Mouse (Mus musculus): Measurements from ENCODE around the gene Map4k2.

Gene Map4k2

GRCm38 (mm10) chr19:6315573-6315972 lies 25.4 kb upstream of the Map4k2 start:
- no peak for DNase-seq (ENCODE audit: low spot score in 2 of 2)

DNA sequence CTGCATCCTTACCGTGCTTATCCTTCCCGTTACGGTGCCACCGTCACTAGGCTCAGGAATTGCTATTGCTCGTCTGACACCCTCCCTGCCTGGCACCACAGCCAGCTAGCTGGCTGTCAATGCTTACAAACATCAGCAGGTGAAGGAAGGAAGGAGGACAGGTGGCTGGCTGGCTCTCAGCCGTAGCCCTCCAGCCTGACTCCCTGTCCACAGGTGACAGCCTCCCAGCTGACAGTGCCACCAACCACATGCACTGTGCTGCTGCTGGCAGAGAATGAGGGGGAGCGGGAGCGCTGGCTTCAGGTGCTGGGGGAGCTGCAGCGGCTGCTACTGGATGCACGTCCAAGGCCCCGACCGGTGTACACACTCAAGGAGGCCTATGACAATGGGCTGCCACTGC lies 22.8 kb upstream of the Map4k2 start:
- no peak for DNase-seq (ENCODE audit: low spot score in 2 of 2)

DNA sequence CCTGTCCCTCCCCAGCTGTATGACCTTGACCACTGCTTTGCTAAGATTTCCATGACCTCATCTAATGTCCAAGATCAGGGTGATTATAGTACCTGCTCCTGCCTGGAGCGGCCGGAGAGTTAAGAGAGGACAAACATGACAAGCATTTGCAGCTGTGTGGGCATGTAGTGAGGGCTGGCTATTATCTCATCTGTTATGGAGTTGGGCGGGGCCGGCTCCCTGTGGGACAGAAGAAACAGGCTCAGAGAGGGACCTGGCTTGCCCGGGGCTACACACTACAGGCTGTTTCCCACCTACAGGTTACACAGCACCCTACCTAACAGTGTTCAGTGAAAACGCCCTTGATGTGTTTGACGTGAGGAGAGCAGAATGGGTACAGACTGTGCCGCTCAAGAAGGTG lies 19.6 kb upstream of the Map4k2 start:
- DNase-seq (ENCODE audit: low spot score in 2 of 2), result no peak

DNA sequence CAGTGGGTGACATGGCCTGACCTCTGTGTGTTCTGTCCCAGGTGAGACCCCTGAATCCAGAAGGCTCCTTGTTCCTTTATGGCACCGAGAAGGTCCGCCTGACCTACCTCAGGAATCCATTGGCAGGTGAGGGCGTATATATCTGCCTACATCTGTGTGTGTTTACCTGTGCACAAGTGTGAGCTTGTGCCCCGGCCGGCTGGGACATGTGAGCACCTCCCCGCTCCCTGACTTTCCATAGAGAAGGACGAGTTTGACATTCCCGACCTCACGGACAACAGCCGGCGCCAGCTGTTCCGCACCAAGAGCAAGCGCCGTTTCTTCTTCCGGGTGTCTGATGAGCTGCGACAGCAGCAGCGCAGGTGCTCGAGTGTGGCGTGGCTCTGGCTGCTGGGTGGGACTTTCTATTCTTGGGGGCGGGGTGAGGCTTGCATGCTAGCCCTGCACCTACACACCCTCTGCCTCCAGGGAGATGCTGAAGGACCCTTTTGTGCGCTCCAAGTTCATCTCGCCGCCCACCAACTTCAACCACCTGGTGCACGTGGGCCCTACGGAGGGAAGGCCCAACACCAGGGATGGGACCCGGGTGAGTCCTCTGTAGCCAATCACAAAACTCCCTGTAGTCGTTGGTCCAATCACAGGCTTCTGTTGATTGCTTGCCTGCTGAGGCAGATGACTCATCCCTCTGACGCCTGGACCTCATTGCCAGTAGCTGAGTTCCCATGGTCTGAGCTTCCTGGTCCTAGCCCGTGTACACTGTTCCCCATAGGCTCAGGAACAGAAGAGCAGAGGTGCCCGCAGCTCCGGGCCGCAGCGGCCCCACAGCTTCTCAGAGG lies 18.9 kb upstream of the Map4k2 start:
- DNase-seq (ENCODE audit: low spot score in 2 of 2), result no peak

DNA sequence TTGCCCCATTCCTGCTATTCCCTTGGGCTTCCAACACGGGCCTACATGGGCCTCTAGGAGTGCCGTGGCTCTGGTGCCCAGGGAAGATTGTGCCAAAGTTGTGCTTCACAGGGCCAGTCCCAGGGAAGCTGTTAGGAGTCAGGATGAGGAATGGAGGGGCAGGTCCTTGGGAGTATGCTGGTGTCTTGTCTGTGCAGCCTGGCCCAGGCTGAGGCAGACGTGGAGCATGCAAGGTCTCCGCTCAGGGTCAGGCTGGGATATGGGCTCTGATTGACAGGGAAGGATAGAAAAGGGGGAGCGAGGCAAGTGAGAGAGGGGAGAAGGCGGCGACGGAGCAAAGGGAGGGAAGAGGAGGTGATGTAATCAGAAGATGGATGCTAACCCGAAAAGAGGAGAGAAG lies 16.2 kb upstream of the Map4k2 start:
- no peak for DNase-seq (ENCODE audit: low spot score in 2 of 2)

GRCm38 (mm10) chr19:6331178-6331577 lies 9.8 kb upstream of the Map4k2 start:
- no peak for DNase-seq (ENCODE audit: low spot score in 2 of 2)

DNA sequence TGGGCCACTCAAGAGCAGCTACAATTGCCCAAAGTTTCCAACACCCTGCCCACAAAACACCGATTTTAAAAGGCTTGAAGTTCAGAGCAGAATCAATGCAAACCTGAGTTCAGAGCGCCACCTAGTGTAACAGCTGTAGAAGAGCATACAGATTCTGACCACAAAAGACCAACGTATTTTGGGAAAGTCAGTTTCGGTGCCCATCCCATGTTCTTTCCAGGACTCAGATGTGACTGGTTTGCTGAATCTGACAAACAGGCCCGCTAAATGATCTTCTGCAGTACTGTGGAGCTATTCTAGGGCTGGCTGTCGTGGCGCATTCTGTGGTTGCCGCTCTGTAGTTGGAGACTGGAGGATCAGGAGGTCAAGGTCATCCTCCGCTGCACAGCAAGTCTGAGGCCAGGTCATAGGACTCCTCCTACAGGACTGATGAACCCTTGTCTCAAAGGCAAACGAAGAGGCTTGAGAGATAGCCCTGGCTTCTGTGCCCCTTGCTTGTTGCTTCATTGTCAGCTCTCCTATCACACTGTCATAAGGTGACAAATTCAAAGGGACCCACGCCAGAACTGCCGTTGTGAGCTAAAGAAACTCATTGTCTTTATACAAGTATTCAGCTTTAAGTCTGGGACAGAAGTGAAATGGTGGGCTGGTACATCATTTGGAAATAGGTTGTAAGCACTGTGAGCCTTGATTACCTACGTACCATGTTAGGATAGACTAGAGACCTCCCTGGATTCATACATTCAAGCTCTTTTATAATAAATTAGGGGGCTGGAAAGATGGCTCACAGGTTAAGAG lies 9.0 kb upstream of the Map4k2 start:
- peak; percentile 54 to 76 for DNase-seq (ENCODE audit: low spot score in 2 of 2)

DNA sequence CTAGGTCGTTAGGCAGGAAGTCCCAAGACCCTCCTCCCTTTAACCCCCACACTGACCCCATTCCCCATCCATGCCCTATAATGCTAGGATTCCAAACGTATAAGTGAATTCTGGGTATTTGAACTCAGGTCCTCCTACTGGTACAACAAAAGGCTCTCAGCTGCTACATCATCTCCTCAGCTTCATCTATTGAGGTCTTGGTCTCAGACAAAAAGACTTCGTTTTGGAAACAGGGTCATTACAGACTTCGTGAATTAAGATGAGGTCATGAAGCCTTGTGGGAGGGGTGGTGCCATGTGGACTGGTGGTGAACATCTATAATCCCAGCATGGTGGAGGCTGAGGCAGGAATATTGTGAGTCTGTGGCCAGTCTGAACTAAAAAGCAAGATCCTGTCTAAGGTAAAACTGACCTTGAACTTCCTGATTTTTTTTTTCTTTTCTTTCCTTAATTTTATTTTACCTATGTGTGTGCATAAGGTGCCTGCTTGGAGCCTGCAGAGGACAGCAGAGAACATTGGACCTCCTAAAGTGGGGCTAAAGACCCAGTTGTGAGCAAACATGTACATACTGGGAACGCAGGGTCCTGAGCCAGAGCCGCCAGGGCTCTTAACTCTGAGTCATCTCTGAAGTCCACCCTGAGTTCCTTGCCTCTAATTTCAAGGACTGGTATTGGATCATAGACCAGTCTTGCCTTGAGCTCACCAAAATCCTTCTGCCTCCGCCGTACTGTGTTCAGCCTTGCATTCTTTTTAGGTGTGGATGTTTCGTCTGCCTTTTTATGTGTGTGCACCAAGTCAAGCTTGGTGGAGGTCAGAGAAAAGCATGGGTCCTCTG lies 7.0 kb upstream of the Map4k2 start:
- no peak for DNase-seq (ENCODE audit: low spot score in 2 of 2)

DNA sequence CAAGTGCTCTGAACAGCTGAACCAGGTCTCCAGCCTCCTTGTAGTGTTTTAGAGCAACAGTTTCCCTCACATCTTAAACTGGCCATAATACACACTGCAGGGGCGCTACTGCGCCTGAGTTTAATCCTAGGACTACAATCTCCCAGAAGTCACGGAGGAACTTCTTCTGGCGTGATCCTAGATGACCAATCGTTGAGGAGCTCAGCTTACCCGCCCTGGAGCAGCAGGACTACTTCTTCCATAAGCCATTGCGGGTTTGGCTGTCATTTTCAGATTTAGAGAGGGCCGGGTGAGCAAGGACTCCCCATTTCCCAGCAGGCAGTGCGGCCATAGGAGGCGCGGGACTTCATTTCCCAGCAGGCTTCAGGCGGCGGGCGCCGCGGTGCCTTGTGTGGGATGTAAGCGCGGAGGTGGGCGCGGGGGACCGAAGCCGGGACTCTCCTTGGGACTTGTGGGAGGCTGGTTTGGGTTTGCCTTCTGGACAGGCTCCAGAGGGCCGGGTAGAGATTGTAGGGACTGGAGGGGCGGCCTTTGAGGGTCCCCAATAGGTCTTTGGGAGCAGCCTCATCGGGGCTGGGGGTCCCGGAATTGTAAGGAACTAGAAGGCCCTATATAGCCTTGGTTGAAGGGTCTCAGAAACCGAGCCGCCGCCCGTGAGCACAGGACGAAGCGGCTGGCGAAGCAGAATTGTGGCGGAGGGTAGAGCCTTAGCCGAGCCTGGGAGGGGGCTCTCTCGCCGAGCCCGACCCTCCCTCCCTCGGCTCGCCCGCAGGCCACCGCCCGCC lies 6.1 kb upstream of the Map4k2 start, which contains the start of gene Men1:
Men1 (plus strand) TSS at position 307 of the 785 bp plus-strand sequence.
- peak; percentile 80 to 94 for DNase-seq (ENCODE audit: low spot score in 2 of 2)

GRCm38 (mm10) chr19:6335458-6335827 lies 5.5 kb upstream of the Map4k2 start:
- DNase-seq (ENCODE audit: low spot score in 2 of 2), result peak; percentile 53 to 57

DNA sequence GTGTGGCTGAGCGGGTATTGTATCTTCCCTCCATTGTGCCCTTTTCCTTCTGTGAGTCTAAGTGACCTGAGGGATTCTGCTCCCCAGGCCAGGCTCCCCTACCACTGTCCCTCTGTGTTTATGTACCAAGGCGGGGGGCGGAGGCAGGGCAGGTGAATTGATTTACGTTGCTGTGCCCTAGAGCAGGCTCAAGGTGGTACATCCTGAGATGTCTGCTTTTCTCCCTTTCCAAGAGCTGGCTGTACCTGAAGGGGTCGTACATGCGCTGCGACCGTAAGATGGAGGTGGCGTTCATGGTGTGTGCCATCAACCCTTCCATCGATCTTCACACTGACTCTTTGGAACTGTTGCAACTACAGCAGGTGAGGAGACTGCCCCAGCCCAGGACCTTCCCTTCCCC lies 4.0 kb upstream of the Map4k2 start:
- no peak for DNase-seq (ENCODE audit: low spot score in 2 of 2)

GRCm38 (mm10) chr19:6338171-6338570 lies 2.8 kb upstream of the Map4k2 start:
- DNase-seq (ENCODE audit: low spot score in 2 of 2), result no peak

- no peak for DNase-seq (ENCODE audit: low spot score in 2 of 2)
Measured at GRCm38 (mm10) chr19:6338716-6339115, 2.2 kb upstream of the Map4k2 start.

DNA sequence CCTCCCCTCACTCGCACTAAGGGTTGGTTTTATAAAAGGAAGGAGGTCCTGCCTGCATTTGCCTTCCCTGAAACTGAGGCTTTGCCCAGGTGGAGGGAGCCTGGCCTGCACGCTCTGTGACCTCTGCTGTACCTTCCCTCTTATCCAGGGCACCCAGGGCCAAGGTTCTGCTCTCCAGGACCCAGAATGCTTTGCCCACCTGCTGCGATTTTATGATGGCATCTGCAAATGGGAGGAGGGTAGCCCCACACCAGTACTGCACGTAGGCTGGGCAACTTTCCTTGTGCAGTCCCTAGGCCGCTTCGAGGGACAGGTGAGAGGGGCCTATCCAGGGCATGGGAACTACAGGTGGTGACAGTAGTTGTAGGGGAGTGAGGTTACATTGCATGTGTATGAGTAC lies 1.7 kb upstream of the Map4k2 start:
- no peak for DNase-seq (ENCODE audit: low spot score in 2 of 2)

DNA sequence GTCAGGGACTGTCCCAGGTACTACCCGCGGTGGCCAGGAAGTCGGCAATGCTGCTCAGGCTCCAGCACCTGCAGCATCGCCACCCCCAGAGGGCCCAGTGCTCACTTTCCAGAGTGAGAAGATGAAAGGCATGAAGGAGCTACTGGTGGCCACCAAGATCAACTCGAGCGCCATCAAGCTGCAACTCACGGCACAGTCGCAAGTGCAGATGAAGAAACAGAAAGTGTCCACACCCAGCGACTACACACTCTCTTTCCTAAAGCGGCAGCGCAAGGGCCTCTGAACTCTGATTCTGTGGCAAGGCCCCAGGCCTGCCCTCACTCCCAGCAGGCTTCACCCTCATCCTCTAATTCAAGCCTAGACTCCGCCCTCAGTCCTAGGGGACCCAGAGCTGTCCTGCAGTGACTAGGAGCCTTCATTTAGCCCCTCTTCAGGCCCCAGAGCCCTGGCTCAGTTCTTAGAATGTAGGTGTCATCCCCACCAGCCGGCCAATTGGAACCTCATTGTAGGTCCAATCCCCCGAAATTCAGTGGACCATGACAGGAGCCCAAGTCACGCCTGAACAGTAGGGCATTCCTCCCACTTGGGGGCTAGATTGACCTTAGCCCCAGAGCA lies 938 bp upstream of the Map4k2 start:
- DNase-seq (ENCODE audit: low spot score in 2 of 2), result peak; percentile 67 to 88

DNA sequence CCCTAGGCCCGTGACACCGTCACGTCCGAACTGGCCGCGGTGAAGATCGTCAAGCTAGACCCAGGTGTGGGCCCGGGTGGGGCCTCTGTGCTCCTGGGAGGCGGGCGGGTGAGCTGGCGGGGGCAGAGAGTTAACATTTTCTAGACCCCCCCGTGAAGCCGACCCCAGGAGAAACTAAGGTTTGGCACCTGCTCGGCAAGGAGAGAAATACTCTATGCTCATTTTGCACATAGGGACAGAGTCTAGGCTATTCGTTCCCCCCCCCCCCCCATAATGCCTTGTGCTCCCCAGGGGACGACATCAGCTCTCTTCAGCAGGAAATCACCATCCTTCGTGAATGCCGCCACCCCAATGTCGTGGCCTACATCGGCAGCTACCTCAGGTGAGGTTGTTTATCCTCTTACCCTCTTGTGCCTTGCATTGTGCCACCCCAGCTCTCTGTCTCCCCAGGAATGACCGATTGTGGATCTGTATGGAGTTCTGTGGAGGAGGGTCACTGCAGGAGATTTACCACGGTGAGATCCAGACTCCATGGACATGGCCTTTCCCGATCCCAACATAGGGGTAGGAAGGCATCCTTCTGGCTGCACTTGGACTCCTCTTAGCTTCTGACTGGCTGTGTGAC lies 630 bp downstream of the Map4k2 start:
- peak in 1 of 2 experiments; percentile 44 for DNase-seq (ENCODE audit: low spot score in 2 of 2)

DNA sequence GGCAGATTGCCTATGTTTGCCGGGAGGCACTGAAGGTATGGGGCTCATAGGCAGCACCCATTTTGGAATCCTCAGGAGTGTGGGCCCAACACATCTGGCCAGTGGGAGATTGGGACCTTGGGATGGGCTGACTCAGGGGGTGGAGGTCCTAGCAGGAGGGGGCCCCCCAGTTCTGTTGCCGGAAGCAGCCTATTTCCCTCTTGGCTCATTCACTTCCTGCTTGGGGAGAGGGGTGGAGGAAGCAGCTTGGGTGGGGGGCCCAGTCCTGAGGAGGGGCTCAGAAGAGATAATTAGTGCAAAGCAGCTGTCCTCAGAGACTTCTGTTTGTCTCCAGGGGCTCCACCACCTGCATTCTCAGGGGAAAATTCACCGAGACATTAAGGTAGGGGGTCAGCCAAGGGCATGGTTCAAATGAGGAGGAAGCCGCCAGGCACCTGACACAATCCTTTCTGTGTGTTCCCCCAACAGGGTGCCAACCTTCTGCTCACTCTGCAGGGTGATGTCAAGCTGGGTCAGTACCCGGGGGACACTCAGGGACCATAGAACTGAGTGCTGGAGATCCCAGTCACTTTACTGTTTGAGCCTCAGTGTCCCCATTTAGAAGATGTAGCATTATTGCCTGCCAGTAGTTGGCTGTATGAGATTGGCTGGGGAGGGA lies 1.5 kb downstream of the Map4k2 start:
- DNase-seq (ENCODE audit: low spot score in 2 of 2), result no peak

GRCm38 (mm10) chr19:6343066-6343925 lies 2.4 kb downstream of the Map4k2 start:
- no peak for DNase-seq (ENCODE audit: low spot score in 2 of 2)

DNA sequence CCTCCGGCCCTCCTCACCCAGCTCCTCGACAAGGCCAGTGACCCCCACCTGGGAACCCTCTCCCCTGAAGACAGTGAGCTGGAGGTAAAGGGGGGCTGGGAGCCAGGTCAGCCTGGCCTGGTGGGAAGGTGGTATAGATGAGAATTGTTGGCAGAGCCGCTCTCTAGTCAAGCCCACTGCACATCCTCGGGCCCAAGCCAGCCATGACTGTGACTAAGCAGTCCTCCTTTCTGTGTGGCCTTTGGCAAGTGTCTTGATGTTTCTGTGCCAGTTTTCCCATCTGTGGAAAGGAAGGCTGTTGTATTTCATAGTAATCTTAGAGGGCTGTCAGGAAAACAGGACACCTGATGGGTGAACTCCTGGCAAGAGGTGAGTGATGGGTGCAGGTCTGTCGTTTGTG lies 3.1 kb downstream of the Map4k2 start:
- no peak for DNase-seq (ENCODE audit: low spot score in 2 of 2)

Measured in spleen, postnatal 10 days (tissue).